Mouse (Mus musculus): ENCODE results near the gene Tspan5. TPM values are rescaled to one million over a fixed set of nuclear protein-coding genes. Genes with fewer than 3 reads are reported as not detected.

The Tspan5 gene
- polyA plus RNA-seq, 1 experiment from 2014 or later: 43.4 TPM

DNA sequence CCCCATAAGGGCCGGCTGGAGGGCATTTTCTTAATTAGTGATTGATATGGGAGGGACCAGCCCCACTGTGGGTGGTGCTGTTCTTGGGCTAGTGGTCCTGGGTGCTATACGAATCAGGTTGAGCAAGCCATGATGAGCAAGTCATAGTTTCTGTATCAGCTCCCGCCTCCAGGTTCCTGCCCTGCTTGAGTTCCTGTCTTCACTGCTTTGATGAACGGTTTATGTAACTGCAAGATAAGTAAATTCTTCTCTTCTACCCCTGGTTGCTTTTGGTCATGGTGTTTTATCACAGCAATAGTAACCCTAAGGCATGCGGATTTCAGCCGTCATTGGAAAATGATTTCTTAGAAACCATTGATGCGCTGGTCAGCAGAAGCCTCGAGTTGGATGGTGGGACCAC, 4.6 kb downstream of the Tspan5 start:
- Histone ChIP-seq H3K4me2 (ENCODE audit: low read depth, low read length, severe bottlenecking) (no peak overlapping the region), H3K27me3 (ENCODE audit: control insufficient read depth, insufficient read depth, low read length) (no peaks in the 10 kb centered on the region), H3K9ac (ENCODE audit: low read length) (no peak overlapping the region), H3K36me3 (ENCODE audit: control insufficient read depth, insufficient read depth, low read length) (no peaks in the 10 kb centered on the region), H3K4me1 (replicated peaks; ENCODE audit: control insufficient read depth, insufficient read depth, low read length) (peaks cover 6% of the 10 kb centered on the region; the same call in 1 of the 2 replicates), H3K27ac (ENCODE audit: low read depth, low read length) (no peak overlapping the region), H3K4me3 (ENCODE audit: low read depth, low read length) (no peak overlapping the region), H3K9me3 (ENCODE audit: control insufficient read depth, low read length) (no peaks in the 10 kb centered on the region)
- DNase-seq (ENCODE audit: low spot score): no peak
- no peak for ATAC-seq (replicated peaks; ENCODE audit: low FRiP score)
- WGBS: 94% methylated on average over 8 of the region's 8 CpGs

DNA sequence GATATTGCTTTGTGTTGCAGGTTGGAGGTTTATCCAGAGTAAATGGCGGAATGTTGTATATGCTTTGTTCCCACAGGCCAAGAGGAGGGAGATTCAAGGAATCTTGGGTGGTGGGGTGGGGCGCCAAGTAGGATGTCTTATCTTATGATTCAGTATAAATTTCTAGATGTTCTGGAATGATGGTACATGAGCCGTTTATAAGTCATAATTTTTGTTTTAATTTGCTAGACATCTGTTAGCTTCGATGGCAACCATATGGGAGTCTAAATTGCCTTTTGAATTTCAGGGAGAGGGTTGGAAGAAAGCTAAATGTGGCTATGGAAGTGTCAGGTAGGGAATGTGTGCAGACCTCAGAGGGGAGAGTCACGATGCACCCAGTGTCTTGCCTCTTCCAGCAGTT, 5.0 kb downstream of the Tspan5 start:
- H3K9me3 ChIP-seq (ENCODE audit: control insufficient read depth, low read length): no peaks in the 10 kb centered on the region
- no peak overlapping the region for H3K27ac ChIP-seq (ENCODE audit: low read depth, low read length)
- WGBS: 93% methylated on average over 5 of the region's 5 CpGs
- H3K4me2 ChIP-seq (ENCODE audit: low read depth, low read length, severe bottlenecking): no peak overlapping the region
- no peaks in the 10 kb centered on the region for H3K36me3 ChIP-seq (ENCODE audit: control insufficient read depth, insufficient read depth, low read length)
- no peak for DNase-seq (ENCODE audit: low spot score)
- no peak for ATAC-seq (replicated peaks; ENCODE audit: low FRiP score)
- H3K9ac ChIP-seq (ENCODE audit: low read length): no peak overlapping the region
- H3K4me1 ChIP-seq (replicated peaks; ENCODE audit: control insufficient read depth, insufficient read depth, low read length): peaks cover 6% of the 10 kb centered on the region; the same call in 1 of the 2 replicates
- no peaks in the 10 kb centered on the region for H3K27me3 ChIP-seq (ENCODE audit: control insufficient read depth, insufficient read depth, low read length)
- no peak overlapping the region for H3K4me3 ChIP-seq (ENCODE audit: low read depth, low read length)

DNA sequence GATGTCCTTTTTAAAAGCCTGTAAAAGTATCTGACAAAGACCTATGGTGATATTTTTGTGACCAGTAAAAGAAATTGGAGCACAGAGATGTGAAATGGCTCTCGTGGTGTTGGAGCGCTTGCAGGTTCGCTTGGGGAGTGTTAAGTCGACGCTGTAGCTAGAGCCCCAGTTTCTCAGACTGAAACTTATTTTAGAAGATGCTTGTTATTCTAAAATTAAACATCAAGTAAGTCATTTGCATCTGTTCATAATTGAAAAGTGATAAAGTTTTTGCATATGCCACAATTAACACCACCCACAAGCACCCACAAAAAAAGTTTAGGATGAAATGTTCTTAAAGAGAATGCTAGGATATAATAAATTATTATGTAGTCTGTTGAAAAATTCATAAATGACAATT, 6.0 kb downstream of the Tspan5 start:
- no peaks in the 10 kb centered on the region for H3K27me3 ChIP-seq (ENCODE audit: control insufficient read depth, insufficient read depth, low read length)
- DNase-seq (ENCODE audit: low spot score) (no peak), ATAC-seq (replicated peaks; ENCODE audit: low FRiP score) (no peak)
- 90% methylated on average over 5 of the region's 5 CpGs for WGBS
- no peaks in the 10 kb centered on the region for H3K36me3 ChIP-seq (ENCODE audit: control insufficient read depth, insufficient read depth, low read length)
- no peak overlapping the region for H3K27ac ChIP-seq (ENCODE audit: low read depth, low read length)
- H3K4me1 ChIP-seq (replicated peaks; ENCODE audit: control insufficient read depth, insufficient read depth, low read length): peaks cover 8% of the 10 kb centered on the region; the same call in 1 of the 2 replicates
- H3K9me3 ChIP-seq (ENCODE audit: control insufficient read depth, low read length): no peaks in the 10 kb centered on the region
- no peak overlapping the region for H3K9ac ChIP-seq (ENCODE audit: low read length)
- H3K4me2 ChIP-seq (ENCODE audit: low read depth, low read length, severe bottlenecking): no peak overlapping the region
- H3K4me3 ChIP-seq (ENCODE audit: low read depth, low read length): no peak overlapping the region

DNA sequence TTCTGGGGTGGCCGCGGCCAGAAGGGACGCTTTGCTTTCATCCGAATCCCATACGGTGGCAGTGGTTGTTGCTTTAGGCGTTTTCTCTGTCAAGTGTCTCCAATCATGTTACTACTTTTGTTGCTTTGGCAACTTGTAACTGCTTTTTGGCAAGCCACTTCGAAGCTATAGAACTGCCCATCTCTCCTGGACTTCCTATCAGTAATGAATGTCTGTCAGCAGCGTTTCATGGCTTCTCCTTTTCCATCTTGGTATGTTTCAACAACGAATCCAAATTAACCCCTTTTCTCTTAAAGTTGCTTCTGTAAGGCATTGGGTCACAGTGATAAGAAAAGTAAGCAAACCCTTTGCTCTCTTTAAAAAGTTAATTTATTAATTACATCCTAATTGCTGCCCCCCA, 7.7 kb downstream of the Tspan5 start:
- no peaks in the 10 kb centered on the region for H3K36me3 ChIP-seq (ENCODE audit: control insufficient read depth, insufficient read depth, low read length)
- 93% methylated on average over 9 of the region's 9 CpGs for WGBS
- H3K4me1 ChIP-seq (replicated peaks; ENCODE audit: control insufficient read depth, insufficient read depth, low read length): peaks cover 4% of the 10 kb centered on the region; the same call in 1 of the 2 replicates
- H3K9ac ChIP-seq (ENCODE audit: low read length): no peak overlapping the region
- no peak overlapping the region for H3K4me3 ChIP-seq (ENCODE audit: low read depth, low read length)
- H3K9me3 ChIP-seq (ENCODE audit: control insufficient read depth, low read length): no peaks in the 10 kb centered on the region
- ATAC-seq (replicated peaks; ENCODE audit: low FRiP score) (no peak), DNase-seq (ENCODE audit: low spot score) (no peak)
- no peak overlapping the region for H3K27ac ChIP-seq (ENCODE audit: low read depth, low read length)
- H3K27me3 ChIP-seq (ENCODE audit: control insufficient read depth, insufficient read depth, low read length): no peaks in the 10 kb centered on the region
- H3K4me2 ChIP-seq (ENCODE audit: low read depth, low read length, severe bottlenecking): no peak overlapping the region

DNA sequence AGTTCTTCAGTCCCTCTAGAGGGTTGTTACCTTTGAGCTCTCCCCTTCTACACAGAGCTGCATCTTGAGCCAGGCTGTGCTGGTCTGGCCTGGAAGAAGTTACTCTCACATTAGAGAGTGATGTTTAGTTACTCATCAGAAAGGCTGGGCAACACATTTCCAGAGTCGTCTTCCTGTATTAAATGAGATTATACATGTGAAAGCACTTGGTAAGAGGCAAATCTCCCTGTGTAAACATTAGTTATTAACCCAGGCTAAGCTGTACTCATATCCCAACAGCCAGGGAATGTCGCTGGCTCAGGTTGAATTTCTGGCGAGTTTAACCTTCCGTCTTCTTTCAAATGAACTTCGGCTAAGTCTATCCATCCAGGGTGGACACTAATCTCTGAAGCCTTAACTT, 9.3 kb downstream of the Tspan5 start:
- H3K4me3 ChIP-seq (ENCODE audit: low read depth, low read length): no peak overlapping the region
- H3K27ac ChIP-seq (ENCODE audit: low read depth, low read length): no peak overlapping the region
- peaks cover 3% of the 10 kb centered on the region; the same call in 1 of the 2 replicates for H3K4me1 ChIP-seq (replicated peaks; ENCODE audit: control insufficient read depth, insufficient read depth, low read length)
- ATAC-seq (replicated peaks; ENCODE audit: low FRiP score) (no peak), DNase-seq (ENCODE audit: low spot score) (no peak)
- no peak overlapping the region for H3K9ac ChIP-seq (ENCODE audit: low read length)
- 84% methylated on average over 5 of the region's 5 CpGs for WGBS
- H3K36me3 ChIP-seq (ENCODE audit: control insufficient read depth, insufficient read depth, low read length): no peaks in the 10 kb centered on the region
- H3K9me3 ChIP-seq (ENCODE audit: control insufficient read depth, low read length): no peaks in the 10 kb centered on the region
- no peak overlapping the region for H3K4me2 ChIP-seq (ENCODE audit: low read depth, low read length, severe bottlenecking)
- H3K27me3 ChIP-seq (ENCODE audit: control insufficient read depth, insufficient read depth, low read length): no peaks in the 10 kb centered on the region

DNA sequence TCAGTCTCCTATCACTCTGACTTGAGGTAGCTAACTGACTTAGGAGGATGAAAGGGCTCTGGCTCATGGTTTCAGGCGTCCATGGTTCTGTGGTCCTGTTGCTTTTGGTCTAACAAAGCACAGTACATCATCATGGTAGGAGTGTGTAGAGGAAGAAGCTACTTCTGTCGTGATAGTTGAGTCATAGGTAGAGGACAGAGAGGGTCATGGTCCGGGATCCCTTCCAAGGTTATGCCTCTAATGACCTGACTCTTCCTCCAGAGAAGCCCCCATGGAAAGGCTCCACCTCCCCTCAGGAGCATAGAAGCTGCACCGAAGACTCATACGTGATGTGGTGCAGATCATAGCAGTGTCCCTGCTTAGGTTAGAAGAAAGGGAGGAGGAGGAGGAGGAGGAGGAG, 10.1 kb downstream of the Tspan5 start:
- H3K4me3 ChIP-seq (ENCODE audit: low read depth, low read length): no peak overlapping the region
- H3K4me2 ChIP-seq (ENCODE audit: low read depth, low read length, severe bottlenecking): no peak overlapping the region
- H3K9me3 ChIP-seq (ENCODE audit: control insufficient read depth, low read length): no peaks in the 10 kb centered on the region
- H3K4me1 ChIP-seq (replicated peaks; ENCODE audit: control insufficient read depth, insufficient read depth, low read length): peaks cover 3% of the 10 kb centered on the region; the same call in 1 of the 2 replicates
- no peak overlapping the region for H3K27ac ChIP-seq (ENCODE audit: low read depth, low read length)
- H3K9ac ChIP-seq (ENCODE audit: low read length): no peak overlapping the region
- ATAC-seq (replicated peaks; ENCODE audit: low FRiP score) (no peak), DNase-seq (ENCODE audit: low spot score) (no peak)
- H3K36me3 ChIP-seq (ENCODE audit: control insufficient read depth, insufficient read depth, low read length): no peaks in the 10 kb centered on the region
- WGBS: 76% methylated on average over 5 of the region's 5 CpGs
- H3K27me3 ChIP-seq (ENCODE audit: control insufficient read depth, insufficient read depth, low read length): no peaks in the 10 kb centered on the region

DNA sequence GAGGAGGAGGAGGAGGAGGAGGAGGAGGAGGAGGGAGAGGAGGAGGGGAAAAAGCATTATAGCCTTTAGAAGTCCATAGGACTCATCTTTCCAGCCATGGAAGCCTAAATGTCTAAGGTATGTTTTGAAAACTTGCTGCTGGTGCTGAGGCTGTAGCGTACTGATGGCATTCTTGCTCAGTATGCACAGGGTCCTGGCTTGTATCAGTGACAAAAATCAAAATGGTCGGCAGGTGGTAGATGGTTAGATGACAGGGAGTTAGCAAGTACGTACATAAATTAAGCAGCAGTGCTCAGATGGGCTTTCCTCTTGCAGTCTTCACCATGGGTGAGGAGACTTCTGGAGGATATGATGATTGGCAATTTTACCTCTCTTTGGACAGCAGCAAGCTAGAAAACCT, 10.8 kb downstream of the Tspan5 start:
- ATAC-seq (replicated peaks; ENCODE audit: low FRiP score): no peak
- Histone ChIP-seq H3K4me1 (replicated peaks; ENCODE audit: control insufficient read depth, insufficient read depth, low read length) (peaks cover 3% of the 10 kb centered on the region; the same call in 1 of the 2 replicates), H3K9me3 (ENCODE audit: control insufficient read depth, low read length) (no peaks in the 10 kb centered on the region), H3K4me3 (ENCODE audit: low read depth, low read length) (no peak overlapping the region), H3K36me3 (ENCODE audit: control insufficient read depth, insufficient read depth, low read length) (no peaks in the 10 kb centered on the region), H3K27ac (ENCODE audit: low read depth, low read length) (no peak overlapping the region), H3K4me2 (ENCODE audit: low read depth, low read length, severe bottlenecking) (no peak overlapping the region), H3K27me3 (ENCODE audit: control insufficient read depth, insufficient read depth, low read length) (no peaks in the 10 kb centered on the region), H3K9ac (ENCODE audit: low read length) (no peak overlapping the region)
- DNase-seq (ENCODE audit: low spot score): no peak
- WGBS: 80% methylated on average over 3 of the region's 3 CpGs

DNA sequence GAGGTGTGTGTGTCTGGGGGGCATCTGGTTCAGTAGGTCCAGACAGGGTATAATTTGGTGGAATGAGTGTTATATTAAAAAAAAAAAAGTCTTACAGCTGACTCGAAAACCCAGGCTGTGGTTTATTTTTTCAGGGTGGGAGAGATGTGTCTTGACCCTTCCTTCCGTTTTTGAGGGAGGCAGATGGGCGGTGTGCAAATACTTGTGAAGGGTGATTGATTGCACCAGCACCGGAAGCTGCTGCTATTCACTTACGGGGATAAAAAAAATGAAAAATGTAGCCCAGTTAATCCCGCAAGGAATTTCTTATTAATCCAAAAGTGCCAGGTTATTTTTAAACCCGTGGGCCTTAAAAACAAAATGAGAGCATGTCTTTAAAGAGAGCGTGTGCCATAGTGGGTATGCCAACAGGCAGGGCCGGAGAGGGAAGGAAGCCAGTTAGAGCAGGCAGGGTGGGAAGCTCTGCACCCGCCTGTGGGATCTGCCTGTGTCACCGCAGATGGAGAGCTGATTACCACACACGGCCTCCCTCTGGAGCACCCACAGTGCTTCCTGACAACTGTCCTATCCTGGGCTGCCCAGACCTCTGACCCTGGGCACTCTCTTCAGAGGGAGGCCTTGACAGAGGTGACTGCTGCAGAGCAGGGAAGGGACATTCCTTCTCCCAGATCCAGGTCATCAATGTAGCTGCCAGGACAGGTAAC, 11.3 kb downstream of the Tspan5 start:
- no peak for DNase-seq (ENCODE audit: low spot score)
- no peaks in the 10 kb centered on the region for H3K36me3 ChIP-seq (ENCODE audit: control insufficient read depth, insufficient read depth, low read length)
- no peaks in the 10 kb centered on the region for H3K9me3 ChIP-seq (ENCODE audit: control insufficient read depth, low read length)
- ATAC-seq (replicated peaks; ENCODE audit: low FRiP score): no peak
- peaks cover 3% of the 10 kb centered on the region; the same call in 1 of the 2 replicates for H3K4me1 ChIP-seq (replicated peaks; ENCODE audit: control insufficient read depth, insufficient read depth, low read length)
- WGBS: 53% methylated on average over 12 of the region's 12 CpGs
- H3K4me3 ChIP-seq (ENCODE audit: low read depth, low read length): no peak overlapping the region
- no peaks in the 10 kb centered on the region for H3K27me3 ChIP-seq (ENCODE audit: control insufficient read depth, insufficient read depth, low read length)
- no peak overlapping the region for H3K4me2 ChIP-seq (ENCODE audit: low read depth, low read length, severe bottlenecking)
- H3K27ac ChIP-seq (ENCODE audit: low read depth, low read length): no peak overlapping the region
- H3K9ac ChIP-seq (ENCODE audit: low read length): no peak overlapping the region

DNA sequence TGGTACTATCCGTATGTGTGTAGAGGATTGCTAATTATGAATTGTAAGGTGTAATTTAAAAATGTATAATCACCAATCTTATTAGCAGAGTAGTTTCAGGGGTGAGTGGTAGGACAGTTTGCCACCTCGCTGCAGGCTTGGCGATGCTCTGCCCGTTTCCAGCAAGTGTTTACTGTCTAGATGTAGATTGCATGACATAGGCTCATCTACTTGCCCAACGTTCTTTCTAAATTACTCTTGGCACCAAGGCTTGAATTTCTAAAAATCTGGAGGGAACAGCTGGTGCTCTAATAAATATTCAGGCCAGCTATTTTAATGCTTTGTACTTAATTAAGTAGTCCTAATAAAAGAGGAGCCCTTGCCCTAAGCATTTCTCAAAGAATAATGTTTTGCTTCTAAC, 12.3 kb downstream of the Tspan5 start:
- Histone ChIP-seq H3K4me2 (ENCODE audit: low read depth, low read length, severe bottlenecking) (no peak overlapping the region), H3K27me3 (ENCODE audit: control insufficient read depth, insufficient read depth, low read length) (no peaks in the 10 kb centered on the region), H3K4me3 (ENCODE audit: low read depth, low read length) (no peak overlapping the region), H3K4me1 (replicated peaks; ENCODE audit: control insufficient read depth, insufficient read depth, low read length) (peaks cover 8% of the 10 kb centered on the region; the same call in 1 of the 2 replicates), H3K9me3 (ENCODE audit: control insufficient read depth, low read length) (no peaks in the 10 kb centered on the region), H3K9ac (ENCODE audit: low read length) (no peak overlapping the region), H3K27ac (ENCODE audit: low read depth, low read length) (no peak overlapping the region), H3K36me3 (ENCODE audit: control insufficient read depth, insufficient read depth, low read length) (no peaks in the 10 kb centered on the region)
- WGBS: 85% methylated on average over 5 of the region's 5 CpGs
- DNase-seq (ENCODE audit: low spot score) (no peak), ATAC-seq (replicated peaks; ENCODE audit: low FRiP score) (no peak)

All from forebrain, embryonic 11.5 days (tissue).